Mouse (Mus musculus): ENCODE results near the gene Dlgap1. TPM values are rescaled to one million over a fixed set of nuclear protein-coding genes. Genes with fewer than 3 reads are reported as not detected.
A peak's percentile ranks its signal among the peaks of the same experiment; 100 is the strongest.

Gene Dlgap1
- polyA plus RNA-seq, 1 experiment from 2014 or later = 0.22 TPM

DNA sequence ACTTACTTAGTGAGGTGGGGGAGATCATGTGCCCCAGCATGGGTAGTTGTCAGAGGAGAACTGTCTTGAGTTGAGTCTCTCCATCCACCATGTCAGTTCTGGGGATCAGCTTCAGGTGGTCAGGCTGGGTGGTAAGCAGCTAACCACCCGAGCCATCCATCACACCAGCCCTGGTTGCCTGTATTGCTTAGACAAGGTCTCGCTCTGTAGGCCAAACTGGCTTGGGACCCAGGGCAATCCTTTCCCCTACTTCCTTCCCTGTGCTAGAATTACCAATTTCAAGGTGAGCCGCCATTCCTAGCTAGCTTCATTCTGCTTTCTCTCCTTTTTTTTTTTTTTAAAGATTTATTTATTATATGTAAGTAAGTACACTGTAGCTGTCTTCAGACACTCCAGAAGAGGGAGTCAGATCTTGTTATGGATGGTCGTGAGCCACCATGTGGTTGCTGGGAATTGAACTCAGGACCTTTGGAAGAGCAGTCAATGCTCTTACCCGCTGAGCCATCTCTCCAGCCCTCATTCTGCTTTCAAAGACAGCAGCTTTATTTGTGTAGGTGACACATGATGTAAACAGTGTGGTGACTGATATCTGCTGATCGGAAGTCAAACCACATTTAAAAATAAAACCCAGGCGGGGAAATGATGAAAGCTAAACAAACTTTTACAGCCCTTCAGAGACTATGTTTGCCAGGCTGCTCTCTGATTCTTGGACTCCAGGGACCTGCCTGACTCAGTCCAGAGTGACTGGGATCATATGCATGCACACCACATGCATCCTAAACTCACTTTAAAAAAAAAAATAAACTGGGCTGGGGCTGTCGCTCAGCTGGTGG lies 828.3 kb downstream of the Dlgap1 start:
- DNase-seq (no peak), ATAC-seq (peak; percentile 17)
- TF ChIP-seq EP300 (IDR thresholded peaks at IDR 0.05; ENCODE audit: low read depth) = no peak
- TF ChIP-seq CTCF (IDR thresholded peaks at IDR 0.05; ENCODE audit: low read depth) = no peak
- H3K4me3 ChIP-seq (ENCODE audit: low read depth, low read length) = no peak overlapping the region
- no peaks in the 10 kb centered on the region for H3K36me3 ChIP-seq (replicated peaks; ENCODE audit: insufficient read depth, low read length)
- 55% methylated on average over 8 of the region's 8 CpGs for WGBS (ENCODE audit: insufficient replicate concordance)
- H3K9ac ChIP-seq (replicated peaks) = no peak overlapping the region
- no peak overlapping the region for H3K27ac ChIP-seq (ENCODE audit: low read depth)
- no peaks in the 10 kb centered on the region for H3K4me1 ChIP-seq (ENCODE audit: insufficient read depth)
- H3K9me3 ChIP-seq (ENCODE audit: low read length) = no peaks in the 10 kb centered on the region
- H3K4me2 ChIP-seq (ENCODE audit: low read depth, low read length) = no peak overlapping the region
- no peaks in the 10 kb centered on the region for H3K27me3 ChIP-seq (ENCODE audit: insufficient read depth, low read length)

DNA sequence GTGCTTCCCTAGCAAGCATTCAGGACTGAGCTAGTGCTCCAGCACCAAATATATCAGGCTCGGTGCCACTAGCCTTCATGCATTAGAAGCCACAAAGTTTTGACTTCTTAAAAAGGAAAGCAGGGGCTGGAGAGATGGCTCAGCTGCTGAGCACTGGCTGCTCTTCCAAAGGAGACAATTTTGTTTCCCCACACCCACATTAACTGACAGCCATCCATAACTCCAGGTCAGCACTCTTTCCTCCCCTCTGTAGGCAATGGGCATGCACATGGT lies 828.8 kb downstream of the Dlgap1 start:
- no peak overlapping the region for H3K9ac ChIP-seq (replicated peaks)
- H3K4me1 ChIP-seq (ENCODE audit: insufficient read depth) = no peaks in the 10 kb centered on the region
- H3K4me2 ChIP-seq (ENCODE audit: low read depth, low read length) = no peak overlapping the region
- 71% methylated on average over 1 of the region's 1 CpGs for WGBS (ENCODE audit: insufficient replicate concordance)
- H3K9me3 ChIP-seq (ENCODE audit: low read length) = no peaks in the 10 kb centered on the region
- H3K27ac ChIP-seq (ENCODE audit: low read depth) = no peak overlapping the region
- no peak overlapping the region for H3K4me3 ChIP-seq (ENCODE audit: low read depth, low read length)
- no peaks in the 10 kb centered on the region for H3K36me3 ChIP-seq (replicated peaks; ENCODE audit: insufficient read depth, low read length)
- no peaks in the 10 kb centered on the region for H3K27me3 ChIP-seq (ENCODE audit: insufficient read depth, low read length)
- DNase-seq (no peak), ATAC-seq (no peak)
- TF ChIP-seq EP300 (IDR thresholded peaks at IDR 0.05; ENCODE audit: low read depth) (no peak), CTCF (IDR thresholded peaks at IDR 0.05; ENCODE audit: low read depth) (no peak)

DNA sequence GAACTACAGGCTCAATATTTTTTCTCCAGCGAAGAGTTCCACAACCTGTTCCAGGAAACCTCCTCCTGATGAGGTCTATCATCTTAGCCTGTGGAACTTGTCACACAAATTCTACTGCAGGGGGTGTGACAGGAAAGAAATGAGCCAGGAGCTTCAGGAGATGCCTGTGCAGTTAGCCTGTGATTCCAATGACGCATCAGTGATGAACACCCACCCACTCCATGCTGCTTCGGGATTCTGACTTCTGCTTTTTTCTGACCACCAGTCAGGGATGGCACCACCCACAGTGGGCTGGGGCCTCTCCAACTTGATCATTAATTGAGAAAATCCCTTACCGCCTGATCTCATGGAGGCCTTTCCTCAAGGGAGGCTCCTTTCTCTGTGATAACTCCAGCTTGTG lies 830.4 kb downstream of the Dlgap1 start:
- 45% methylated on average over 4 of the region's 4 CpGs for WGBS (ENCODE audit: insufficient replicate concordance)
- TF ChIP-seq EP300 (IDR thresholded peaks at IDR 0.05; ENCODE audit: low read depth) = no peak
- TF ChIP-seq CTCF (IDR thresholded peaks at IDR 0.05; ENCODE audit: low read depth) = no peak
- no peak for ATAC-seq

DNA sequence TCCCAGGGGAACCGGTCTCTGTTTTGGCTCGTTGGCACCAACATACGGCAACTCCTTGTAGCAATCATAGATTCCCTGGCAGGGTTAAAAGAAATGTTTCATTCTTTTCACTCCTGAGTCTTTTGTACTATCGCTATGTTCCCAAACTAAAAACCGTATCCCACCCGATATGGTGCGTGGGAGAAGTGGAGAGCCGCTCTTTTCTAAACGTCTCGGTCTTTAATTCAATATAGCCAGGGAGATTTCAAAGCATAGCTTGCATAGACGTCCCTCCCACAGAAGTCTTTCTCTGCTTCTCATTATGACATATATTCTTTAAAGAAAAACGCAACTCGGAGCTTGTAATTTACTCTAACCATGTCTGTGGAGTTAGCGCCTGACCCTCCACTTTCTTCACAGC lies 833.1 kb downstream of the Dlgap1 start:
- H3K27me3 ChIP-seq (ENCODE audit: insufficient read depth, low read length) = no peaks in the 10 kb centered on the region
- no peak overlapping the region for H3K4me3 ChIP-seq (ENCODE audit: low read depth, low read length)
- H3K9ac ChIP-seq (replicated peaks) = no peak overlapping the region
- no peaks in the 10 kb centered on the region for H3K4me1 ChIP-seq (ENCODE audit: insufficient read depth)
- 78% methylated on average over 14 of the region's 14 CpGs for WGBS (ENCODE audit: insufficient replicate concordance)
- no peak overlapping the region for H3K27ac ChIP-seq (ENCODE audit: low read depth)
- H3K4me2 ChIP-seq (ENCODE audit: low read depth, low read length) = no peak overlapping the region
- ATAC-seq (no peak), DNase-seq (no peak)
- no peaks in the 10 kb centered on the region for H3K9me3 ChIP-seq (ENCODE audit: low read length)
- TF ChIP-seq EP300 (IDR thresholded peaks at IDR 0.05; ENCODE audit: low read depth) (no peak), CTCF (IDR thresholded peaks at IDR 0.05; ENCODE audit: low read depth) (no peak)
- no peaks in the 10 kb centered on the region for H3K36me3 ChIP-seq (replicated peaks; ENCODE audit: insufficient read depth, low read length)

More for the DNA sequence above, 830.4 kb downstream of the Dlgap1 start:
- H3K27me3 ChIP-seq (ENCODE audit: insufficient read depth, low read length) = no peaks in the 10 kb centered on the region
- H3K36me3 ChIP-seq (replicated peaks; ENCODE audit: insufficient read depth, low read length) = no peaks in the 10 kb centered on the region
- H3K9me3 ChIP-seq (ENCODE audit: low read length) = no peaks in the 10 kb centered on the region
- H3K4me1 ChIP-seq (ENCODE audit: insufficient read depth) = no peaks in the 10 kb centered on the region
- H3K4me2 ChIP-seq (ENCODE audit: low read depth, low read length) = no peak overlapping the region
- H3K9ac ChIP-seq (replicated peaks) = no peak overlapping the region
- no peak overlapping the region for H3K27ac ChIP-seq (ENCODE audit: low read depth)
- no peak for DNase-seq
- no peak overlapping the region for H3K4me3 ChIP-seq (ENCODE audit: low read depth, low read length)

DNA sequence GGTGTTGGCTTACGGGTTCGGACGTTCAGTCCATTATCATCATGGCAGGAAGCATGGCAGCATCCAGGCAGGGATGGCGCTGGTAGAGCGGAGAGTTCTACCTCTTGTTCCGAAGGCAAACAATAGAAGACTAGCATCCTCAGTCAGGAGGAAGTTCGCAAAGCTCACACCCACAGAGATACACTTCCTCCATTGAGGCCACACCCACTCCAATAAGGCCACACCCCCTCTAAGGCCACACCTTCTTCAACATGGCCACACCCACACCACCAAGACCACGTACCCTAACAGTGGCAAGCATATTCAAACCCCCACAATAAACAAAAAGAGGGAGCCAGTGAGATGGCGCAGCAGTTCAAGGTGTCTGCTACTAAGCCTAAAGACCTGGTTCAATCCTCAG lies 837.0 kb downstream of the Dlgap1 start:
- Histone ChIP-seq H3K4me1 (ENCODE audit: insufficient read depth) (no peaks in the 10 kb centered on the region), H3K36me3 (replicated peaks; ENCODE audit: insufficient read depth, low read length) (no peaks in the 10 kb centered on the region), H3K9me3 (ENCODE audit: low read length) (no peaks in the 10 kb centered on the region), H3K27ac (ENCODE audit: low read depth) (no peak overlapping the region), H3K9ac (replicated peaks) (no peak overlapping the region), H3K4me2 (ENCODE audit: low read depth, low read length) (no peak overlapping the region), H3K27me3 (ENCODE audit: insufficient read depth, low read length) (no peaks in the 10 kb centered on the region), H3K4me3 (ENCODE audit: low read depth, low read length) (no peak overlapping the region)
- no peak for TF ChIP-seq EP300 (IDR thresholded peaks at IDR 0.05; ENCODE audit: low read depth)
- TF ChIP-seq CTCF (IDR thresholded peaks at IDR 0.05; ENCODE audit: low read depth) = no peak
- WGBS (ENCODE audit: insufficient replicate concordance) = 88% methylated on average over 9 of the region's 9 CpGs
- ATAC-seq (no peak), DNase-seq (no peak)

DNA sequence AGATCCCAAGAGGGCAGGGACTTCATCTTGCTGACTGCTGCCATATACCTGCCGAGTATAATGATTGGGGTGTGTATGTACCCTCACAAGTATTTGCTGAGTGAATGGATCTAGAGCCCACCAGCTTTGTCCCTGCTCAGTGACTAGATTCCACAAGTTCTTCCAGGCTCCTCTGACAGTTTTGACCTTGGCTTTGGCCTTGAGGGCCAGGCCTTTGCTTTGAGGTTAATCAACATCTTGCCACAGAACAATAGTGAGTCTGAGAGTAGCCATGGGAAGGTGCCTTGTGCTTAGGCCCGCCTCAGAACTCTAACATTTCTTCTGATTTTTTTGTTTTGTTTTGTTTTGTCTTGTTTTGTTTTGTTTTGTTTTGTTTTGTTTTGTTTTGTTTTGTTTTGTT lies 837.7 kb downstream of the Dlgap1 start:
- Histone ChIP-seq H3K9ac (replicated peaks) (no peak overlapping the region), H3K4me3 (ENCODE audit: low read depth, low read length) (no peak overlapping the region), H3K9me3 (ENCODE audit: low read length) (no peaks in the 10 kb centered on the region), H3K36me3 (replicated peaks; ENCODE audit: insufficient read depth, low read length) (no peaks in the 10 kb centered on the region), H3K4me2 (ENCODE audit: low read depth, low read length) (no peak overlapping the region), H3K4me1 (ENCODE audit: insufficient read depth) (no peaks in the 10 kb centered on the region), H3K27me3 (ENCODE audit: insufficient read depth, low read length) (no peaks in the 10 kb centered on the region), H3K27ac (ENCODE audit: low read depth) (no peak overlapping the region)
- DNase-seq (no peak), ATAC-seq (no peak)
- TF ChIP-seq CTCF (IDR thresholded peaks at IDR 0.05; ENCODE audit: low read depth) (no peak), EP300 (IDR thresholded peaks at IDR 0.05; ENCODE audit: low read depth) (no peak)
- WGBS (ENCODE audit: insufficient replicate concordance) = 72% methylated on average over 2 of the region's 2 CpGs
